Mouse (Mus musculus) naive thymus-derived CD4-positive, alpha-beta T cell, adult 2 months (primary cell): Measurements from ENCODE around the gene Cltrn.
A peak's percentile ranks its signal among the peaks of the same experiment; 100 is the strongest.

ENCODE experiments used
- DNase-seq: peaks from one replicate; pipeline ENCODE4 v3.0.0-alpha.2; 2011; ENCODE audit warnings: low read depth

Cltrn gene

DNA sequence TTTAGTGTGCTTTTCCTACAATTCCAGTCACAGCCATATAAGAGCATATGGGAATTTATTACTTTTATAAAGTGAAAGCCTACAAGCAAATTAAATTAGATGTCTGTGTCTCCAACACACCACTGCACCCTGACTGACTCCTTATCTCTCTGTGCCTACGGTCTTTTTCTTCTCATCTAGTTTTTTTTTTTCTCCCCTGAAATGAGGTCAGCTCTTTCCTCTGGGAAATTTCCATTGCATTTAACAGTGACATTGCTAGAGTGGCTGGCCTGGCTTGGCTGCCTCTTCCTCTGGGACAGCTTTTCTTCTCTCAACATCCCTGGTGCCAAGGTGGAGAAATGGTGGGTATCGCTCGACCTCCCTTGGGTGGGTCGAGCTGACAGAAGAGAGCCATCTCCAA is at the start of gene Cltrn:
Gene Cltrn (plus strand): TSS at position 249 of the 400 bp plus-strand sequence.
- no peak for DNase-seq

DNA sequence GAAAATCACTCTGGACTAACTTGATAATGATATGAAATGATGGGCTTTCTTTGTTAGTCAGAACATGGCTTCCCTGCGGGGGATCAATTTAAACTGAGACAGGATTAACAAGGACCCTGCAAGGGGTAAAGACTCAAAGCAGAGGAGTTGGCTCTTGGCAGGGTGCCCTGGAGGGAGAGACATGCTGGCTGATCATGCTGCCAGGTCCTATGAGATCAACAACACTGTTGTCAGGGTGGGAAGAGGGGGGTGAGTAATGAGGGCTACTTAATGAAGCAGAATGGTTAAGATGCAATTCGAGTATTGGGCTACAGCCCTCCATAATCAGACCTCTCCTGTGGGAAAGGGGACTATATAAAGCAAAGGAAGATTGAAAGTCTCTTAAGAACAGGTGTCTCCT is 49.7 kb upstream of the Cltrn start:
- DNase-seq: no peak

DNA sequence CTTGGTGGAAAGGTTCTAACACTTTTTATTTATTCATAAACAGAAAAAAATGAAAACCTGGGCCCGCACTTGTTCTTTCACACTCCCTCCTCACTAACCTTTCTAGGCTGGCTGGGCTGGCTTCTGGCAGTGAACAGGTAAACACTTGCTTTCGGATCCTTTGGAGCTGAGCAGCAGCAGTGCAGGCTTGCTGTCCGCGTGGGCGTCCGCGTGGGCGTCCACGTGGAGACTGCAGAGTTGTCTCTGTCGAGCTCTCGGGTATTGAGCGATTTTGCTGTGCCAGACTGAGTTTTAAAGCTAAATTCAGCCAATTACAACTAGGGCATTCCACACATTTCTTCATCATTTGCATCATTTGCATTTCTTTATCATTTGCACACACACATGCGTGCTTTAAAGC is 46.6 kb upstream of the Cltrn start:
- no peak for DNase-seq

DNA sequence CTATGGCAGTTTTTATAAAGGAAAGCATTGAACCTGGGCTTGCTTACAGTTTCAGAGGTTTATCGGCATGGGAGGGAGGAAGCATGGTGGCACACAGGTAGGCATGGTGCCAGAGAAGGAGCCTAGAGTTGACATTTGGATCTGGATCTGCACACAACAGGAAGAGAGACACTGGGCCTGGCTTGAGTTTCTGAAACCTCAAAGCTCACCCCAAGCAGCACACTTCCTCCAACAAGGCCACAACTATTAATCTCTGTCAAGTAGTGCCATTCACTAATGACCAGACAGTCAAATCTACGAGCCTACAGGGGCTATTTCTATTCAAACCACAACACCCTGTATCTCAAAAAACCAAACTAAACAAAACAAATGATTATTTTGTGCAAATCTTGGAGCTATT is 41.9 kb upstream of the Cltrn start:
- DNase-seq: no peak

DNA sequence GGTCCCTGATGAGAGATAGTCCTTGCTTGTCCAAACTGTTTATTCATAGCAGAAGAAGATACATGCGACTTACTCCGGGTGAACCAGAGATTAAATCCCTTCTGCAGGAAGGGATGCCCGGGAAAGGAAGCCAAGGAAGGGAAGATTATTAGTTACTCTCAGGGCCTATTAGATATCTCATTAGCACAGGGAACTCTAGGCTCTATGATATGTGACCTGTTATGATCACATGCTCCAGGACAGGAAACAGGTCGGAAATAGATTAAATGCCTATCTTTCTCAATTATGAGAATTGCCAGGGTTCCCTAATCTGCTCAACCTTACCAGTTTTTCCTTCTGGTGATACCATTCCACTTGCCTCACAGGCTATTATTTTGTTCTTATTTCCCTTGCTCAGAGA is 32.9 kb upstream of the Cltrn start:
- DNase-seq: no peak

DNA sequence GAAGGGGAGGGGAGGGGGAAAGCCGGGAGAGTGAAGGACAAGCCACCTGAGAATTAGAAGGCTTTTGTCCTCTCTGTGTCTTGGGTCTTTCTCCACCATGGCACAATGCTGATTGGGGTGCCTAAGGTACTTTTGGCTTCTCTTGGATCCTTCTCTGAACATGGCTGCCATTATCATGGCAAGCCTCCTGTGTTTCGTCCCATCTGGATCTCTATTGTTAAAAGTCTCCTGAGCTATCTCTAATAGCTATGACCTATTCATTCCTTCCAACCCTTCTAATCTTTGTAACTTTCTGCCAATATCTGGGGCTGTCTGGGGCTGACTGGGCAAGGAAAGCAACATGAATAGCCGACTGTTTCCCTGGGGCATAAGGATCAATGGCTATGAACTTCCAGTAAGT is 30.1 kb upstream of the Cltrn start:
- no peak for DNase-seq

DNA sequence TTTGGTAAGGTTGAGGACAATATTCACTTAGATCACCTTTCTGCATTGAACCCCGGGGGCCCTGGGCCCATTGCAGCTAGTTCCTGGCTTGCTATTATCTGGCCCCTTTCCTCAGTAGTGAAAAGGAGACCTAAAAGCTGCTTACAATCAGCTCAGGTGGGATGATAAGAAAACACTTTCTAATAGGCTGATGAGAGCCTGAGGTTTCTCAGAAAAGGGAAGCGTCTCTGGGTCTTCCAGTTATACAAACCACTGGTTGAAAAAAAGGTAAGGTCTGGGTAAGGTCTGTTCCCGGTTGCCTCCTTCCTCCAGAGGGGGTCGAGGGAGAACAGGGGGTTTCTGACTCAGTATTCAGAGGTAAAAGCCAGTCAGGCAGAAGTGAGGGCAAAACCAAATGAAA is 29.6 kb upstream of the Cltrn start:
- no peak for DNase-seq

DNA sequence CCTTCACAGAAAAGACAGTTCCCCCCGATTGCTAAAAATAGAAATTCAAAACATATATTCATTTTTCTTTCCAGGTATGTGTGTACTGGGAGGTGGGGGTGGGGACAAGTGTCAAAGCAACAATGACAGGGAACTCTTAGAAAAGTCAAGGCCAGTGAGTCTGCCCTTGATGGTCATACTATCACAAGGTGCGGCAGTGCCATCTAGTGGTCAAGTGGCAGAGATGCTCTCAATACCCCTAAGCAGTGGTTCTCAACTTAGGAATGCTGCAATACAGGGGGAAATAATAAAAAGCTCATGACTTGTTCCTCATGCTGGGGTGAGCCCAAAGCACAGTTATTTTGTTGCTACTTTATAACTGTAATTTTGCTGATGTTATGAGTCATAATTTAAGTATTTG is 22.4 kb upstream of the Cltrn start:
- DNase-seq: peak; percentile 77

DNA sequence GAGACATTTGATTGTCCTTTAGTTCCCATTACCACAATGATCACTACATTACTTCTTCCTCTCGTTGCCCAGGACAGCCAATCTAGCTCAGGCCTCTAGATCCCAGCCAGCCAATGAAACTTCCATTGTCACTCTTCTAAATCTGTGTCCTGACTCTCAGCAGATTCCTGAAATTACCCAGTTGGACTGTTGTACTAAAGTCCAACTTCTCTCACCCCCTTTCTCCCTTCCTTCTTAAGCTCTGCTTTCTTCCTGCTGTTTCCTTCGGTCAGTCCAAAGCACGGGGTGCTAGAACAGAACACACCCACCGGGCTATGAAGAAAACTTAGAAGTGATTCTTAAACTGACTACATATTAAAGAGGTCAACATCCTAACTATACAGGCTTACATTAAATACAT is 19.7 kb upstream of the Cltrn start:
- DNase-seq: no peak

DNA sequence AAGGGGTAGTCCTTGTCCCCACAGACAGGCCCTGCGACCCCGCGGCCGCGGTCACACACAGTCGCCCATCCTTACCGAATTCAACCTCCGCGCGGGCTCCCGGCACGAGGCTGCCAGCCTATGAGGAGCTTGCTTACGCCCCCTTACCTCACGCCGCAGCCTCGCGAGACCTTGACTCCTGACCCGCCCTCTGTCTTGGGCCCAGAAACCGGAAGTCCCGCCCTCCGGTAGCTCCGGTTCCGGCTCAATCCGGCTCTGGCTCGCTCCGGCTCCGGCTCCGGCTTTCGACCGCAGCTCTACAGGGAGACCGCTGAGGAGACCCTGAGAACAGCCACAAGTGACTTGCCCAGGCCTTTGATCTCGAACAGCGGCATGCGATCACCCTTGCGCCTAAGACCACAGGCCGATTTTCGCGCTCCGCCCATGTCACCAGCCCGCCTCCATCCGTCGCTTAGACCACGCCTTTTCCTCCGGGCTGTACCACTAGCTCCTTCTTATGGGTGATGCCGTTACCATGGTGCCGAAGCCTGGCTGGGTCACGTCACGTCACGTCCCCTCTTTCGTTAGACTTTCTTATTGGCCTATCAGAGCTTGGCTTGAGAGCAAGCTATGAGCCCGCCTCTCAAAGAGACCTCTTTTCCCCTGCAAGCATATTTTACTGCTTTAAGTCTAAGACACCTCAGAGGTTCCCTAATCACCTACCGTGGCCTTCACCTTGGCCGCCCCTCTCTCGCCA is 12.4 kb upstream of the Cltrn start, which contains the start of gene Siah1b:
Gene Siah1b (minus strand): TSS at position 454 of the 736 bp plus-strand sequence.
- peak; percentile 95 for DNase-seq

DNA sequence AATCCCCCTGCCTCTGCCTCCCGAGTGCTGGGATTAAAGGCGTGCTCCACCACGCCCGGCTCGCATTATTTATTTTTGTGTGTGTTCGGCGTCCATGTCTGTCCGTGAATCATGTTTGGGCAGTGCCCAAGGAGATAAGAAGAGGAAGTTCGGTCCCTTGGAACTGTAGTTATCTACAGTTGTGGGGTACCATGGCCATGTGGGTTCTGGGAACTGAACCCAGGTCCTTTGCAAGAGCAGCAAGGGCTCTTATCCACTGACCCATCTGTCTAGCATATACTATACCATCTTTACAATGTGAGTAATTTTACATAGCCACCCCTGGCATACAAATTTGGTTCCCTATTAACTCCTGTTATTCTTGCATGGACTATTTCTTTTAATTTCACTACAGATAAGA is 6.6 kb upstream of the Cltrn start:
- no peak for DNase-seq

DNA sequence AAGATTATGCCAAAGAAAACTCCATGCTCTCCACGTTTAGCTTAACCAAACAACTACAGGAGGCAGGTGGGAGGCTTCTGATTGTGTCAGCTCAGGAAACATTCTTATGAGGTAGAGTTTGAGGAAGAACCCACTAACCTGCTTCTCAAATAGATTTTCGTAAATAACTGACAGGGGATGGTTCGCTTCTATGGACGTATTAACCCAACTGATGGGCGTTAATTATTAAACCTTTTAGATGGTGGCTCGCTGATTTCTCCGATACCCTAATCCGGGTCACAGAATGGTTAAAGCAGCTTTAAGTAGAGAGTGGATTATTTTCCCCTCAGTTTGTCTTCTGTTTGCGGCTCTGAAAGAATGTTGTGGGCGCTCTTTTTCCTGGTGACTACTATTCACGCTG is 1.3 kb downstream of the Cltrn start:
- DNase-seq: no peak

DNA sequence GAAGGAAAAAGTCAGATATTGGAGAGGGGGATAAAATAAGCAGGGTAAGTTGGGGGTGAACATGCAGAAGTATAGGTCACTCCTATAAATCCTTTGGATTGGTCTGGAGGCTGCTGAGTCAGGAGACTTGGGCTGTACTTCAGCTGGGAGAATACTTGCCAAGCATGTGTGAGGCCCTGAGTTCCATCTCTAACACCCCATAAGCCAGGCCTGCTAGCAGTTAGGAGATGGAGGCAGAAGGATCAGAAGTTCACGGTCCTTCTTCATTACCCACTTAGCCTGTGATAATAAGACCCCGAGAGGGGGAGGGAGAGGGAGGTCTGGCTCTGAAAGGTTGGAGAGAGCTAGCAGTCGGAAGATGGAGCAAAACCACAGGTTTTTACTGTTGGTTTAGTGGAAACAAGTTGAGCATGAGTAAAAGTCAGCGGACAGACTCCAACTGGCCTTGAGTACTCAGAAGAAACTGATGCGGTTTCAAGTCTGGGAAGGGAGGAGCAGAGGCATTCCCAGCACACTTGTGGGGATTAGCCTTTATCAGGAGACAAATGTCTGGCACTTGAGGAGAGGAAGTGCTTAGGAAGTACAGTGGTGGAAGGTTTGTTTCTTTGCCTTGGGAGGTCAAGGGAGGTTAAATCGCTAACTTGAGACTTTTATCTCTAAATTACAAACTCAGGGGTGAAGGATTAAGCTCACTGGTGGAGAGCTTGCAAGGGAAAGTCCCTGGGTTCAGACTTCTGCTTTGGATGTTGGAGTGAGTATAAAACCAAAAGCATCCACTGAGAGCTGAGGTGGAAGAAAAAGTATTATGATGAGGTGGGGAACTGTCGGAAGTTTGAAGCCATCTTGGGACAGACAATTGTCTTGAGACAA is 3.9 kb downstream of the Cltrn start:
- no peak for DNase-seq

DNA sequence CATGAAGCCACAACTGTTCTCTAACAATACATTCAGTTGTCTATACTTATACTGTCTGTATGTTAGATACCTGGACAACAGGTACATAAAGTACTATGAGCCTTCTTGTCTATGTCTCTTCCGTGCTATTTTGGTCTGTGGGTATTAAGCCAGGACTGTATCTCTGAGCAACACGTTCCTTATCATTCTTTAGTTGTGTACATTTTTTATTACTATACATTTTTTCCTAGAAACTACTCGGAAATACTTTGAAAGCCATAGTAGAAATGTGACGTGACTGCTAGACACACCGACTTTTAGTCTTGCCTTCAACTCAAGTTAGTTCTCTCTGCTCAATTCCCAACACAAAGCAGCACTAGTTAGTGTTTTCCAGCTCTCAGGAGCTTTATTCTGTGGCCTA is 4.8 kb downstream of the Cltrn start:
- DNase-seq: no peak

DNA sequence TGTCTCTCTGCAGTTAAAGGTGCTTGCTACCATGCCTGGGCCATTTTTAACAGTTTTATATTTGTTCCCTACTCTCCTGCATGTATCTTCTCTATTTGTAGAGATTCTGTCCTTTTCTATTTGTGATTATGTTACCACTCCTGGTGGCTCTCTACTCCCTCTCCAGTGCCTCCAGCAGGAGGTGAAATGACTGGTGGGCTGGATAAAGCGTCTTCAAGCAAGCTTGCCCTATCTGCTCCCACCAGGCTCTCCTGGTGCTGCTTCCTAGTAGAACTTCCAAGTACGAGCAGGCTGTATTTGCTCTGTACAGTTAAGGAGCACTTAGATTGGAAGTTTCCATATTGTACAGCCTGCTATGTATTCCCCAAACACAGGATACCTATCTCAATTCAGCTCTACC is 7.2 kb downstream of the Cltrn start:
- DNase-seq: no peak

DNA sequence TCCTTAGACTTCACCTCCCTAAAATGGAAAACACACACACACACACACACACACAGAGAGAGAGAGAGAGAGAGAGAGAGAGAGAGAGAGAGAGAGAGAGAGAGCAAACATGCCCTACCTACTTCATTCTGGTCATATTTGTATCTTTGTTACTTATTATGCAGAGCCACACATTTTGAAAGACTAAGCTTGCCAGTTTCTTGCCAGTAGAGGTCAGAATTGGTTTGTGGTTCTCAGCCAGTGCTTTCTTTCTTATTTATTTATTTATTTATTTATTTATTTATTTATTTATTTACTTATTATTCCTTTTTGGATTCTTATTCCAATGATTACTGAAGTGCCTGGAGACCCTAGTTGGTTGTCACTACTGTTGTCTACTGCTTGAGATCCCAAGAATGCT is 12.9 kb downstream of the Cltrn start:
- DNase-seq: no peak

DNA sequence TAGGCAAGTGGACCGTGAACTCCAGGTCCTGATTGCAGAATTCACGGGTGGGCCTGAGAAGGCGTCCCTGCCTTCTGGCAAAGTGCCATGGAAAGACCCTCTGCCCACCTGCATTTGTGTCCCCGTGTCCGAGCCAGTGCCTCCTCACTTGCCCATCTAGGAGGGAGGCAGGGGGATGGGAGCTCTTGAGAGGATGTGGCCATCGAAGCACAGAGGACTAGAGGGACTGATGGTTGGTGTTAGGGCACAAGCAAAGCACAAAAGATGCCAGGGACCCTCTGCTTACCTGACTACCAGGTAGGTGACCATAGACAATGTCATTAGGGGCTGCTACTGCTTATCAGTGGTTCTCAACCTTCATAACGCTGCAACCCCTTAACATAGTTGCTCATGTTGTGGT is 13.6 kb downstream of the Cltrn start:
- DNase-seq: no peak

DNA sequence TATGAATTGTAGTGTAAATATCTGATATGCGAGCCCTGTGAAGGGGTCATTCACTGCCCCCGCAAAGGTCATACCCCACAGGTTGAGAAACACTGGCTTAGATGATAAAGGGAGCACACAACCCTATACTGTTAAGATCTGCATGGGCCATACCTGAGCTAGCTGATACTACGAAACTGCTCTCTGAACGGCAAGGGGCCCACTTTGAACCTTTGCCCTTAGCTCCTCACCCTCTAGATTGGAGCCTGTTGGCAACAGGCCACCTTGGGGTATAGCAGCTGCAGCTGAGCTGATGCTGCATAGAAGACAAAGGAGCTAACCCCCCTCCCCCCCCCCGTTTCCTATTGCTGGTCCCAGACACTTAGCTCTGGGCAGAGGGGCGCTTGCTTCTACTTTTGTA is 14.0 kb downstream of the Cltrn start:
- no peak for DNase-seq

DNA sequence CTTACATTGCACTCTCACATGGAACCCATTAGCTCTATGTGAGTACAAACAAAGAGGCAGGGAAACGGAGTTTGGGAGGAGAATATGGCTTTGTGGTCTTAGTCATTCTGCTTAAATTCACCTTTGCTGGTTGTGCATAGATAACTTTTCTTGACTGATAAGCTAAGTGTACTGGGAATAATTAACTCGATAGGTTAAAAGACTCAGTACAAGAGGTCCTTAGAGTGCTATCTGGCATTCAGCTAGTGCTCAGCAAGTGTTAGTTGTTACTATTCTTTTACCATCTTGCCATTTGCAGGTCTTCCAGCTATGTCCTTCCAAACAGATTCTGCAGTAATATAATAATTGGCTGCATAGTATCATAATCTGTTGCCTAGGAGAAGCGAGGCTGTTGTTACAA is 22.5 kb downstream of the Cltrn start:
- DNase-seq: no peak

DNA sequence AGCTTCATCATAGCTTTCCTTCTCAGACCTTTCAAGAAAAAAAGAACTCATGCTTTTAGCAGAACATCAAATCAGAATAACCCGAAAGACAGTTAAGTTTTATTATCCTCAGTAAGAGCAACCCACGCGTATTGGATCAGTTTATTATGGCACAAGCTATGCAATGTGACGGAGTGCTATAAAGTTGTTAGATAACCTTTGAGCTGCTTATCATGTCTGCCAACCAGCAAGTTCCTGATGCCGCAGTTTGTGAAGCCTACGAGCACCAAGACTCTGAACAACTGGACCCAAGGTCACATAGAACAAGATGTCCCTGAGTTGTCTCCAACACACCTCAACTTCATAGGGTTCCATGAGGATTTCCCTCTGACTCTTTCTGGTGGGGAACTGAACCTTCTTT is 25.1 kb downstream of the Cltrn start:
- DNase-seq: no peak

DNA sequence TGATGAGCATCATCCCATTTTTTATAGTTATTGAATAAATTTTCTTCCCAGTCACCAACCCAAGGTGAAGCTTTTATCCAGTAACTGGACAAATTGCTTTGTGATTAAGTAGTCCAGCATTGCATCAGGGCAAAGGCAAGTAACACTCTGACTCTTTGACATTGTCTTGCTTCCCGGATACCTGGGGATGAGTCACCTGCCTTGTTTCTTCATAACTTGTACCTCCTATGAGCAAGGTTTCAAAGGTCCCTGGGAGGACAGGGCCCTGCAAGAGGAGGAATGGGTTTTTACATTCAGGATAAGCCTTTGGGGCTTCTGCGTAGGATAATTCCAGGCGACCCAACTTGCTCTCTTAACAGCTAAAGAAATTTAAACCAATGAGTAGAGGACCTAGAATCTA is 35.3 kb downstream of the Cltrn start:
- no peak for DNase-seq

DNA sequence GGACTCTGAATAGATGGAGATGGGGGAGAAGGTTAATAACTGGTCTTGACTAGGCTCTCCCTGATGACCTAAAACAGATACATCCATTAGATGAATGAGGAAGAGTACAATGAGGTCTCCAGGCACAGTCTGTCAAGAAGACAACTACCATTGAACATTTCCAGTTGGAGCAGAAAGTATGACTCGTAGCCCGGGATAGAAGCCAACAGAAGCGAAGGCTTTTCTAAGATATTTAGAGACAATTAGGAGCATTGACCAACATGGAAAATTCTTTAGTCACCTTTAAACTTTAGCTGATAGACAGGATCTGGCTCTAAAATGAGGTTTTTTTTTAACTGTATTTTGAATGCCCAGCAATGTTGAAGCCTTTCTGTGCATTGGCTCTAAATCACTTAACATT is 44.9 kb downstream of the Cltrn start:
- DNase-seq: no peak

DNA sequence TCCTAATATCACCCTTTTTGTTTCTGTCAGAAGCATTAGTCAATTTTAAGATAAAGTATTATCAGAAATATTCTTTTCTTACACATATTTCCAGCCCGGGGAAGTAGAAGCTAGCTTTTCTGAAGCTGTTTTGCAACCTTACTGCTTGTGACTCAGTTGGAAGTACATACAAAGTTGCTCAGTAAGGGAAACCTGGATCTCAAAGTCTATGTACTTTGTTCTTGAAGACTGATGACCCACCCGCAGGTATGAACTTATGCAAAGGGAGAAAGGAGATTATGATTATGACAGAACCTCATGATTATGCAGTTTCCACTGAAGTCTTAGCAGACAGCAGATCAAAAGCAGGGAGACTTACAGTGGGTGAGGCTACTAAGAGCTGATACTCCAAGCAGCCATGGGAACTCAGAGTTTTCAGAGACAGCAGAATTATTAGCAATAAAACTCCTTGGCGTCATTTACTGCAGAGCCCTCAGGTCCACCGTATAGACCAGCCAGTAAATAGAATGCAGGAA is 46.7 kb downstream of the Cltrn start:
- DNase-seq: no peak
